1 mouse cellular context compared by ENCODE assay signal in genomic region chr2:132221611-132222073, GRCm38 (mm10).
A peak's percentile ranks its signal among the peaks of the same experiment; 100 is the strongest.
TF ChIP-seq lines count a peak whose summit lies in the region.

No protein-coding gene starts in this region.

TF ChIP-seq in CH12.LX, 34 proteins besides CTCF, POLR2A, EP300 and RAD21 (continued from another document):
- peak; percentile 31; the same call in 1 of the 2 replicates for TF ChIP-seq HCFC1 (IDR thresholded peaks at IDR 0.05; ENCODE audit: low read depth, low read length)
- peak; percentile 98 for TF ChIP-seq IRF4 (IDR thresholded peaks at IDR 0.05; ENCODE audit: low read depth, low read length)
- no peak for TF ChIP-seq ELF1 (IDR thresholded peaks at IDR 0.05; ENCODE audit: low read depth, low read length)
- TF ChIP-seq USF1 (IDR thresholded peaks at IDR 0.05; ENCODE audit: low read depth, low read length): no peak
- peak; percentile 75 for TF ChIP-seq CHD2 (IDR thresholded peaks at IDR 0.05; ENCODE audit: low read length)
- peak; percentile 55; the same call in 1 of the 2 replicates for TF ChIP-seq UBTF (IDR thresholded peaks at IDR 0.05; ENCODE audit: low read depth, low read length)
- TF ChIP-seq TBP (conservative IDR thresholded peaks at IDR 0.05; ENCODE audit: low read depth, low read length): 0 out of 2 replicates have a peak, but pooled peaks have one; percentile 20
- TF ChIP-seq MAX (IDR thresholded peaks at IDR 0.05; ENCODE audit: low read length): 0 out of 2 replicates have a peak, but pooled peaks have one; percentile 51
- peak; percentile 68; the same call in 1 of the 2 replicates for TF ChIP-seq SIN3A (IDR thresholded peaks at IDR 0.05; ENCODE audit: low read length)
- TF ChIP-seq CHD1 (IDR thresholded peaks at IDR 0.05; ENCODE audit: low read depth, low read length): no peak
- peak; percentile 8; the same call in 1 of the 2 replicates for TF ChIP-seq SMC3 (IDR thresholded peaks at IDR 0.05; ENCODE audit: low read depth, low read length)
